Mouse (Mus musculus) bone marrow macrophage, adult 2 months (primary cell): ENCODE results near the gene Gm47985. TPM values are rescaled to one million over a fixed set of nuclear protein-coding genes. Genes with fewer than 3 reads are reported as not detected.
"Not testable (repeated sequence)": the region's sequence is repeated elsewhere in the genome, so short reads cannot be mapped to it uniquely, and the experiment has no call there.

ENCODE experiments used
- H3K27ac ChIP-seq: 2 replicates; pipeline ENCODE4 v1.5.1; 2012; ENCODE audit warnings: low read depth, low read length; ENCODE audit not compliant: insufficient read depth
- H3K4me1 ChIP-seq: 2 replicates; pipeline ENCODE4 v1.6.1; 2012; ENCODE audit warnings: low read length; ENCODE audit not compliant: control insufficient read depth, insufficient read depth
- H3K4me3 ChIP-seq: 2 replicates; pipeline ENCODE4 v1.5.1; 2012; ENCODE audit warnings: mild to moderate bottlenecking, low read length, moderate library complexity; ENCODE audit not compliant: insufficient read depth
- CTCF ChIP-seq: IDR thresholded peaks from 2 replicates; pipeline ENCODE4 v1.5.1; 2012; ENCODE audit warnings: low read depth, mild to moderate bottlenecking, low read length, moderate library complexity
- POLR2A ChIP-seq: IDR thresholded peaks from 2 replicates; pipeline ENCODE4 v1.6.1; 2012; ENCODE audit warnings: mild to moderate bottlenecking, low read depth, low read length, borderline replicate concordance
- polyA plus RNA-seq: library from polyadenylated mRNA; stranded (reverse); fragments of >200 nt; gene quantifications from 2 replicates; pipeline ENCODE4 v1.2.4, GENCODE M21; 2012; ENCODE audit not compliant: missing spikeins, insufficient read depth, insufficient read length

The Gm47985 gene
- polyA plus RNA-seq, 1 experiment = not detected

- Histone ChIP-seq H3K27ac (no peak overlapping the region), H3K4me1 (0 out of 2 replicates have a peak, but pooled peaks cover 3% of the 10 kb centered on the region), H3K4me3 (no peak overlapping the region)
- TF ChIP-seq POLR2A = no peak
- no peak for TF ChIP-seq CTCF
These were observed 4.4 kb upstream of the Gm47985 start for GRCm38 (mm10) chr1:151177937-151178271.

- Histone ChIP-seq H3K27ac (no peak overlapping the region), H3K4me3 (no peak overlapping the region), H3K4me1 (0 out of 2 replicates have a peak, but pooled peaks cover 3% of the 10 kb centered on the region)
- TF ChIP-seq POLR2A = no peak
- no peak for TF ChIP-seq CTCF
These were observed 3.7 kb upstream of the Gm47985 start for GRCm38 (mm10) chr1:151178505-151179083.

- H3K27ac ChIP-seq = no peak overlapping the region
- H3K4me1 ChIP-seq = 0 out of 2 replicates have a peak, but pooled peaks cover 3% of the 10 kb centered on the region
- no peak overlapping the region for H3K4me3 ChIP-seq
- TF ChIP-seq CTCF = no peak
- TF ChIP-seq POLR2A = no peak
These were observed 2.2 kb upstream of the Gm47985 start for GRCm38 (mm10) chr1:151180167-151180566.

GRCm38 (mm10) chr1:151186186-151186585 is 3.8 kb downstream of the Gm47985 start:
- H3K27ac ChIP-seq, H3K4me3 ChIP-seq, H3K4me1 ChIP-seq: not testable (repeated sequence)

GRCm38 (mm10) chr1:151186879-151187424 is 4.6 kb downstream of the Gm47985 start:
- not testable (repeated sequence) for H3K4me3 ChIP-seq, H3K4me1 ChIP-seq, H3K27ac ChIP-seq

GRCm38 (mm10) chr1:151188469-151188868 is 6.1 kb downstream of the Gm47985 start:
- TF ChIP-seq POLR2A = no peak
- no peak for TF ChIP-seq CTCF
- Histone ChIP-seq H3K4me1 (no peaks in the 10 kb centered on the region), H3K4me3 (no peak overlapping the region), H3K27ac (no peak overlapping the region)

- H3K4me1 ChIP-seq, H3K4me3 ChIP-seq, H3K27ac ChIP-seq: not testable (repeated sequence)
These were observed 9.7 kb downstream of the Gm47985 start, which contains the start of gene Gm8947 for GRCm38 (mm10) chr1:151192075-151192474. Gene Gm8947 (plus strand): TSS chr1:151192376.

- H3K4me1 ChIP-seq, H3K4me3 ChIP-seq, H3K27ac ChIP-seq: not testable (repeated sequence)
These were observed 10.4 kb downstream of the Gm47985 start for GRCm38 (mm10) chr1:151192739-151193138.

- not testable (repeated sequence) for H3K4me1 ChIP-seq, H3K27ac ChIP-seq, H3K4me3 ChIP-seq
These were observed 13.6 kb downstream of the Gm47985 start for GRCm38 (mm10) chr1:151195986-151196385.

- not testable (repeated sequence) for H3K27ac ChIP-seq, H3K4me1 ChIP-seq, H3K4me3 ChIP-seq
These were observed 14.4 kb downstream of the Gm47985 start for GRCm38 (mm10) chr1:151196690-151197089.

GRCm38 (mm10) chr1:151198120-151198519 is 15.8 kb downstream of the Gm47985 start, which contains the start of gene Gm47995:
Gene Gm47995 (plus strand): TSS chr1:151198448.
- H3K27ac ChIP-seq, H3K4me3 ChIP-seq, H3K4me1 ChIP-seq: not testable (repeated sequence)

GRCm38 (mm10) chr1:151200620-151201019 is 18.3 kb downstream of the Gm47985 start:
- not testable (repeated sequence) for H3K27ac ChIP-seq, H3K4me1 ChIP-seq, H3K4me3 ChIP-seq

- H3K27ac ChIP-seq, H3K4me1 ChIP-seq, H3K4me3 ChIP-seq: not testable (repeated sequence)
These were observed 20.4 kb downstream of the Gm47985 start for GRCm38 (mm10) chr1:151202771-151203170.

- not testable (repeated sequence) for H3K4me3 ChIP-seq, H3K4me1 ChIP-seq, H3K27ac ChIP-seq
These were observed 21.5 kb downstream of the Gm47985 start, which contains the start of gene 3110040M04Rik for GRCm38 (mm10) chr1:151203818-151204217. Gene 3110040M04Rik (plus strand): TSS chr1:151204121.

GRCm38 (mm10) chr1:151208493-151208892 is 26.2 kb downstream of the Gm47985 start:
- H3K4me3 ChIP-seq, H3K4me1 ChIP-seq, H3K27ac ChIP-seq: not testable (repeated sequence)
